ENCODE assay signal across 18 mouse cellular contexts in genomic region chr9:53634796-53635195, GRCm38 (mm10).
"Had no signal": no experiment of that assay in that cellular context is flagged by ENCODE, and none has a peak within 500 bp of the region (broad histone marks: within the 10 kb centered on the region; RNA-seq: fewer than 3 reads in every experiment).

No protein-coding gene starts in this region.

- DNase-seq: lung, adult 18-20 months; lung, embryonic 14.5 days; lung, postnatal 10 days; lung, postnatal 4 days; midbrain, embryonic 14.5 days; retina, postnatal 1 day; right cerebral cortex, adult 18-20 months; right cerebral cortex, postnatal 25 days; right cerebral cortex, postnatal 4 days; spleen, adult 18-20 months; thymus, adult 18-20 months; thymus, postnatal 14 days; thymus, postnatal 4 days had no signal

- H3K4me2 ChIP-seq: lung, embryonic 14.5 days; midbrain, embryonic 12.5 days; neural tube, embryonic 13.5 days; neural tube, embryonic 15.5 days had no signal

- H3K4me3 ChIP-seq: midbrain, embryonic 10.5 days; midbrain, embryonic 12.5 days; myocyte; neural tube, embryonic 13.5 days; neural tube, embryonic 15.5 days had no signal

- H3K4me1 ChIP-seq: midbrain, embryonic 10.5 days; midbrain, embryonic 12.5 days; neural tube, embryonic 13.5 days; neural tube, embryonic 15.5 days had no signal

- H3K9ac ChIP-seq: lung, embryonic 14.5 days; midbrain, embryonic 12.5 days; neural tube, embryonic 13.5 days; neural tube, embryonic 15.5 days had no signal

- H3K27ac ChIP-seq: midbrain, embryonic 10.5 days; midbrain, embryonic 12.5 days; neural tube, embryonic 13.5 days; neural tube, embryonic 15.5 days had no signal

- H3K27me3 ChIP-seq: midbrain, embryonic 12.5 days; neural tube, embryonic 13.5 days; neural tube, embryonic 15.5 days had no signal

- H3K9me3 ChIP-seq: midbrain, embryonic 10.5 days; midbrain, embryonic 12.5 days; neural tube, embryonic 13.5 days; neural tube, embryonic 15.5 days had no signal
